In genomic region chr3:37952891-37953290, GRCm38 (mm10) we compare ENCODE assay signal across 9 mouse cellular contexts.
DNase-seq lines count a peak whose midpoint lies in the region; ATAC-seq lines count a peak whose summit lies in the region.
"Had no signal": no experiment of that assay in that cellular context is flagged by ENCODE, and none has a peak within 500 bp of the region (broad histone marks: within the 10 kb centered on the region; RNA-seq: fewer than 3 reads in every experiment).

No protein-coding gene starts in this region.

- 0 out of 2 replicates have a peak, but pooled peaks cover 3% of the 10 kb centered on the region for H3K9me3 ChIP-seq in intestine, embryonic 14.5 days (ENCODE audit: control insufficient read depth, low read length)
- H3K9me3 ChIP-seq in intestine, embryonic 16.5 days (ENCODE audit: control insufficient read depth, low read length), result no peaks in the 10 kb centered on the region
- H3K9me3 ChIP-seq in midbrain, embryonic 11.5 days (ENCODE audit: control insufficient read depth, low read length), result no peaks in the 10 kb centered on the region; the same call in 1 of the 2 replicates
- H3K9me3 ChIP-seq: limb, embryonic 15.5 days had no signal

- no peak for ATAC-seq in intestine, embryonic 14.5 days (replicated peaks; ENCODE audit: low FRiP score, low TSS enrichment, low read depth)
- ATAC-seq in intestine, embryonic 16.5 days, result no peak
- peak; percentile 23; the same call in 1 of the 2 replicates for ATAC-seq in megakaryocyte progenitor cell, adult 5-6 weeks (replicated peaks; ENCODE audit: poor library complexity)
- ATAC-seq in activated CD4-positive, CD25-positive, alpha-beta regulatory T cell, adult 4 months, result no peak
- ATAC-seq in midbrain, embryonic 11.5 days (ENCODE audit: low FRiP score), result no peak

- no peak overlapping the region for H3K4me2 ChIP-seq in intestine, embryonic 14.5 days (ENCODE audit: low read length)
- no peak overlapping the region for H3K4me2 ChIP-seq in intestine, embryonic 16.5 days (ENCODE audit: low read depth, low read length)
- no peak overlapping the region for H3K4me2 ChIP-seq in midbrain, embryonic 11.5 days
- H3K4me2 ChIP-seq: limb, embryonic 15.5 days had no signal

- DNase-seq in intestine, embryonic 14.5 days (ENCODE audit: low spot score), result peak; percentile 62
- peak; percentile 48 for DNase-seq in CD4-positive, CD25-positive, alpha-beta regulatory T cell, adult 2 months (ENCODE audit: low read depth, low spot score)
- peak; percentile 39 for DNase-seq in adrenal gland, postnatal 25 days
- DNase-seq in kidney, adult 9 months, result peak; percentile 60
- no peak for DNase-seq in midbrain, embryonic 11.5 days (ENCODE audit: low spot score, missing footprints)

- 48% methylated on average over 3 of the region's 3 CpGs for WGBS in intestine, embryonic 14.5 days
- 55% methylated on average over 3 of the region's 3 CpGs for WGBS in intestine, embryonic 16.5 days
- WGBS in midbrain, embryonic 11.5 days, result 69% methylated on average over 3 of the region's 3 CpGs

- H3K27me3 ChIP-seq in intestine, embryonic 14.5 days (replicated peaks; ENCODE audit: control insufficient read depth, insufficient read depth, low read length), result no peaks in the 10 kb centered on the region
- H3K27me3 ChIP-seq in intestine, embryonic 16.5 days (replicated peaks; ENCODE audit: control insufficient read depth, insufficient read depth, low read length), result no peaks in the 10 kb centered on the region
- no peaks in the 10 kb centered on the region for H3K27me3 ChIP-seq in midbrain, embryonic 11.5 days (ENCODE audit: control insufficient read depth, insufficient read depth, low read length)
- H3K27me3 ChIP-seq: limb, embryonic 15.5 days had no signal

- H3K4me1 ChIP-seq in intestine, embryonic 14.5 days (replicated peaks; ENCODE audit: control insufficient read depth, insufficient read depth, low read length), result no peaks in the 10 kb centered on the region
- H3K4me1 ChIP-seq in intestine, embryonic 16.5 days (ENCODE audit: control insufficient read depth, insufficient read depth, low read length), result no peaks in the 10 kb centered on the region
- H3K4me1 ChIP-seq in midbrain, embryonic 11.5 days (ENCODE audit: control insufficient read depth, insufficient read depth, low read length), result no peaks in the 10 kb centered on the region
- H3K4me1 ChIP-seq: limb, embryonic 15.5 days had no signal

- no peak overlapping the region for H3K9ac ChIP-seq in intestine, embryonic 14.5 days (ENCODE audit: low read length)
- no peak overlapping the region for H3K9ac ChIP-seq in intestine, embryonic 16.5 days (ENCODE audit: low read depth, low read length)
- H3K9ac ChIP-seq in midbrain, embryonic 11.5 days (ENCODE audit: low read length), result no peak overlapping the region
- H3K9ac ChIP-seq: limb, embryonic 15.5 days had no signal

- no peaks in the 10 kb centered on the region for H3K36me3 ChIP-seq in intestine, embryonic 14.5 days (ENCODE audit: control insufficient read depth, insufficient read depth, low read length)
- H3K36me3 ChIP-seq in intestine, embryonic 16.5 days (ENCODE audit: control insufficient read depth, insufficient read depth, low read length), result no peaks in the 10 kb centered on the region
- no peaks in the 10 kb centered on the region for H3K36me3 ChIP-seq in midbrain, embryonic 11.5 days (ENCODE audit: control insufficient read depth, insufficient read depth, low read length)
- H3K36me3 ChIP-seq: limb, embryonic 15.5 days had no signal

- no peak overlapping the region for H3K27ac ChIP-seq in intestine, embryonic 14.5 days (ENCODE audit: low read depth)
- H3K27ac ChIP-seq in intestine, embryonic 16.5 days (ENCODE audit: low read length), result no peak overlapping the region
- no peak overlapping the region for H3K27ac ChIP-seq in midbrain, embryonic 11.5 days (ENCODE audit: low read depth, low read length)
- H3K27ac ChIP-seq: limb, embryonic 15.5 days had no signal

- no peak overlapping the region for H3K4me3 ChIP-seq in intestine, embryonic 14.5 days (ENCODE audit: low read depth, low read length)
- H3K4me3 ChIP-seq in intestine, embryonic 16.5 days (ENCODE audit: low read length), result no peak overlapping the region
- H3K4me3 ChIP-seq in midbrain, embryonic 11.5 days (ENCODE audit: low read depth, low read length), result no peak overlapping the region
- H3K4me3 ChIP-seq: limb, embryonic 15.5 days had no signal
